Mouse (Mus musculus): ENCODE data around the gene Nomo1. TPM values are rescaled to one million over a fixed set of nuclear protein-coding genes. Genes with fewer than 3 reads are reported as not detected.
A peak's percentile ranks its signal among the peaks of the same experiment; 100 is the strongest.

Nomo1 gene
- polyA plus RNA-seq, 1 experiment from 2014 or later, result 42.2 TPM

DNA sequence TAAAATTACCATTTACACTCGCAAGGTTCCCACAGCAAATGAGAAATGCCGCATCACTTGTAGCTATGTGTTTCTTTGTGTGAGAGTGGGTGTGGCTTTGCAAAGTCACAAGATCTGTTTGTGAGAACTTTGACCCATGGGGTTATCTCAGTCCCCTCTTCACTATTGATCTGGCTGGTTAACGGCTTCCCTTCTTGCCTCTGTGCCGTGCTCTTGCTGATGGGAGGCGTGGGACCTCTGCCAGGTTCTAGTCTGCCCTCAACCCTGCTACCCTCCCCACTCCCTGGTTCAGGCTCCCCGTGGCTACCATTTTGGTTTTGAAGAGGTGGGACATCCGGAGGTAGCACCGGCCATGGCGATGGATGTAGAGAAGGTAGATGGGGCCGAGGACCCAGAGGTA is 4.8 kb upstream of the Nomo1 start:
- ATAC-seq (replicated peaks), result no peak
- H3K27me3 ChIP-seq, result 0 out of 2 replicates have a peak, but pooled peaks cover 2% of the 10 kb centered on the region
- WGBS, result 91% methylated on average over 10 of the region's 10 CpGs
- H3K27ac ChIP-seq (replicated peaks), result no peak overlapping the region
- H3K36me3 ChIP-seq, result no peaks in the 10 kb centered on the region
- H3K9me3 ChIP-seq, result no peaks in the 10 kb centered on the region
- no peak overlapping the region for H3K9ac ChIP-seq (replicated peaks)
- no peak overlapping the region for H3K4me3 ChIP-seq
- H3K4me2 ChIP-seq (replicated peaks), result no peak overlapping the region
- H3K4me1 ChIP-seq, result no peaks in the 10 kb centered on the region

- Histone ChIP-seq H3K4me3 (no peak overlapping the region), H3K4me1 (peaks cover 5% of the 10 kb centered on the region), H3K27ac (replicated peaks) (no peak overlapping the region), H3K36me3 (no peaks in the 10 kb centered on the region), H3K9ac (replicated peaks) (no peak overlapping the region), H3K4me2 (replicated peaks) (no peak overlapping the region), H3K9me3 (no peaks in the 10 kb centered on the region), H3K27me3 (no peaks in the 10 kb centered on the region)
- WGBS, result 70% methylated on average over 9 of the region's 9 CpGs
- no peak for ATAC-seq (replicated peaks)
Observed at GRCm38 (mm10) chr7:46029299-46030144, 4.0 kb upstream of the Nomo1 start.

- no peak within 1 kb of the TSS for H3K4me2 ChIP-seq (replicated peaks)
- no peak within 1 kb of the TSS for H3K9ac ChIP-seq (replicated peaks)
- H3K36me3 ChIP-seq, result no peaks in the 10 kb centered on the region
- 6% methylated on average over 11 of the region's 11 CpGs for WGBS
- H3K4me3 ChIP-seq, result no peak within 1 kb of the TSS
- H3K27ac ChIP-seq (replicated peaks), result no peak within 1 kb of the TSS
- peaks cover 11% of the 10 kb centered on the region for H3K4me1 ChIP-seq
- no peaks in the 10 kb centered on the region for H3K27me3 ChIP-seq
- no peak for ATAC-seq (replicated peaks)
- no peaks in the 10 kb centered on the region for H3K9me3 ChIP-seq
Observed at GRCm38 (mm10) chr7:46030145-46030488, 3.4 kb upstream of the Nomo1 start, which contains the start of gene Abcc6. Abcc6 (minus strand) TSS chr7:46030302.

GRCm38 (mm10) chr7:46031075-46031474 is 2.4 kb upstream of the Nomo1 start:
- Histone ChIP-seq H3K4me3 (no peak overlapping the region), H3K4me2 (replicated peaks) (no peak overlapping the region), H3K36me3 (no peaks in the 10 kb centered on the region), H3K27ac (replicated peaks) (no peak overlapping the region), H3K9me3 (no peaks in the 10 kb centered on the region), H3K9ac (replicated peaks) (no peak overlapping the region), H3K4me1 (peaks cover 15% of the 10 kb centered on the region), H3K27me3 (no peaks in the 10 kb centered on the region)
- no peak for ATAC-seq (replicated peaks)
- WGBS, result 84% methylated on average over 2 of the region's 2 CpGs

- H3K36me3 ChIP-seq, result peaks cover 8% of the 10 kb centered on the region; the same call in 1 of the 2 replicates
- H3K4me3 ChIP-seq, result peak overlapping the region; percentile 69
- H3K27me3 ChIP-seq, result no peaks in the 10 kb centered on the region
- ATAC-seq (replicated peaks), result peak; percentile 74
- peak overlapping the region; percentile 77 for H3K9ac ChIP-seq (replicated peaks)
- WGBS, result under 1% methylated on average over 27 of the region's 35 CpGs
- no peaks in the 10 kb centered on the region for H3K9me3 ChIP-seq
- H3K27ac ChIP-seq (replicated peaks), result no peak overlapping the region
- H3K4me2 ChIP-seq (replicated peaks), result peak overlapping the region; percentile 73
- H3K4me1 ChIP-seq, result peaks cover 15% of the 10 kb centered on the region
Observed at GRCm38 (mm10) chr7:46033870-46034337, 406 bp downstream of the Nomo1 start.

GRCm38 (mm10) chr7:46034991-46035390 is 1.5 kb downstream of the Nomo1 start:
- Histone ChIP-seq H3K9me3 (no peaks in the 10 kb centered on the region), H3K27me3 (no peaks in the 10 kb centered on the region), H3K27ac (replicated peaks) (no peak overlapping the region), H3K9ac (replicated peaks) (peak overlapping the region; percentile 6), H3K4me2 (replicated peaks) (peak overlapping the region; percentile 73), H3K4me1 (peaks cover 15% of the 10 kb centered on the region), H3K36me3 (peaks cover 8% of the 10 kb centered on the region; the same call in 1 of the 2 replicates), H3K4me3 (peak overlapping the region; percentile 69; the same call in 1 of the 2 replicates)
- 76% methylated on average over 2 of the region's 2 CpGs for WGBS
- no peak for ATAC-seq (replicated peaks)

GRCm38 (mm10) chr7:46035468-46035867 is 2.0 kb downstream of the Nomo1 start:
- Histone ChIP-seq H3K4me1 (peaks cover 15% of the 10 kb centered on the region), H3K4me3 (no peak overlapping the region), H3K9ac (replicated peaks) (no peak overlapping the region), H3K9me3 (no peaks in the 10 kb centered on the region), H3K27me3 (no peaks in the 10 kb centered on the region), H3K27ac (replicated peaks) (no peak overlapping the region), H3K4me2 (replicated peaks) (no peak overlapping the region), H3K36me3 (peaks cover 11% of the 10 kb centered on the region; the same call in 1 of the 2 replicates)
- 88% methylated on average over 2 of the region's 2 CpGs for WGBS
- no peak for ATAC-seq (replicated peaks)

DNA sequence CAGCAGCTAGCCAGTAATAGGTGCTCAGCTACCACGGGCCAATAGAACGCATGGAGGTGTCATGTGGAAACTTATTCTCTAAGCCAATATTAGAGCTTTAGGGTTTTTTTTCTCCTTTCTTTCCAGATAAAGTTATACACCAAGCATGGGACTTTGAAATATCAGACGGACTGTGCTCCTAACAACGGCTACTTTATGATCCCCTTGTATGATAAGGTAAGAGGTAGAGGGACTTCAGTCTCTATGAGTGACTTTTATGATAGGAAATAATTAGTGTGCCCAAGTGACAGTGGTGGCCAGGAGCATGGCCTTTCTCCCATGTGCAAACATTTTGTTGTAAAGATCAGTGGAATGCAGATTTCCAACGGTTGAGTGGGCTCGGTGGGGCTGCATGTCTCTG is 3.9 kb downstream of the Nomo1 start:
- Histone ChIP-seq H3K9me3 (no peaks in the 10 kb centered on the region), H3K4me2 (replicated peaks) (no peak overlapping the region), H3K9ac (replicated peaks) (no peak overlapping the region), H3K36me3 (peaks cover 31% of the 10 kb centered on the region; the same call in 1 of the 2 replicates), H3K27ac (replicated peaks) (no peak overlapping the region), H3K4me3 (no peak overlapping the region), H3K27me3 (no peaks in the 10 kb centered on the region), H3K4me1 (peaks cover 15% of the 10 kb centered on the region)
- WGBS, result 92% methylated on average over 6 of the region's 6 CpGs
- no peak for ATAC-seq (replicated peaks)

DNA sequence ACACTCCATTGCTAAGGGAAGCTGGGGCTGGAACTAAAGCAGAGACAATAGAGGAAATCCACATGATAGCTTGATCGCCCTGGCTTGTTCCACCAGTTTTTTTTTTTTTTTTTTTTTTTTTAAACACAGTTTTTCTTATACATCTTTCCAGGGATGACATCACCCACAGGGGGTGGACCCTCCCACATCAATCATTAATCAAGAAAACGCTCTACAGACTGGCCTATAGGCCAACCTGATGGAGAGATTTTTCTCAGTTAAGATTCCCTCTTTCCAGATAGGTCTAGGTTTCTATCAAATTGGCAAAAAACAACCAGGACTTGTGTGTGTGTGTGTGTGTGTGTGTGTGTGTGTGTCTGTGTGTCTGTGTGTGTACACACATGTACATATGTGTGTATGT is 6.4 kb downstream of the Nomo1 start:
- H3K9me3 ChIP-seq, result no peaks in the 10 kb centered on the region
- peaks cover 49% of the 10 kb centered on the region for H3K36me3 ChIP-seq
- H3K27ac ChIP-seq (replicated peaks), result no peak overlapping the region
- no peak overlapping the region for H3K9ac ChIP-seq (replicated peaks)
- no peak for ATAC-seq (replicated peaks)
- no peak overlapping the region for H3K4me2 ChIP-seq (replicated peaks)
- no peaks in the 10 kb centered on the region for H3K27me3 ChIP-seq
- H3K4me3 ChIP-seq, result no peak overlapping the region
- WGBS, result 76% methylated on average over 2 of the region's 2 CpGs
- H3K4me1 ChIP-seq, result peaks cover 6% of the 10 kb centered on the region

DNA sequence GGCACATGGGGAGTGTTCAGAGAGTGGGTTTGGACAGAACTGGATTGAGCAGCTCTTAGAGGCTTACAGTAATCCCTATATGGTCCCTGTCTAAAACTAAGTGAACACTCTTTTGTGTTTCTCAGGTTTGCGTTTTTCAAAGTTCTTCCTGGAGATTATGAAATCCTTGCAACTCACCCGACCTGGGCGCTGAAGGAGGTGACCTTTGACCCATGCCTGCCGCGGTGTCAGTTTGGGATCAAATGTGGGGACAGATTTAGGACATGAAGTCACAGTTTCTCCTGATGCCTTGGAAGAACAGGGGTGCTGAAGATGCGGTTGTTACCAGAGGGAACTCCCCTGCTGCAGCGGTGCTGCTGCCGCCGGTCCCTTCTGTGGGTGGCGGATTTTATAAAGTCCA is 10.6 kb downstream of the Nomo1 start:
- H3K36me3 ChIP-seq, result peaks cover 70% of the 10 kb centered on the region
- ATAC-seq (replicated peaks), result no peak
- H3K27me3 ChIP-seq, result no peaks in the 10 kb centered on the region
- WGBS, result 94% methylated on average over 10 of the region's 10 CpGs
- no peak overlapping the region for H3K9ac ChIP-seq (replicated peaks)
- H3K9me3 ChIP-seq, result no peaks in the 10 kb centered on the region
- H3K4me2 ChIP-seq (replicated peaks), result no peak overlapping the region
- H3K4me1 ChIP-seq, result no peaks in the 10 kb centered on the region
- no peak overlapping the region for H3K4me3 ChIP-seq
- H3K27ac ChIP-seq (replicated peaks), result no peak overlapping the region

- ATAC-seq (replicated peaks), result no peak
- Histone ChIP-seq H3K4me1 (no peaks in the 10 kb centered on the region), H3K4me2 (replicated peaks) (no peak overlapping the region), H3K4me3 (no peak overlapping the region), H3K27ac (replicated peaks) (no peak overlapping the region), H3K36me3 (peaks cover 68% of the 10 kb centered on the region), H3K9ac (replicated peaks) (no peak overlapping the region), H3K9me3 (no peaks in the 10 kb centered on the region), H3K27me3 (no peaks in the 10 kb centered on the region)
- WGBS, result 98% methylated on average over 11 of the region's 11 CpGs
Observed at GRCm38 (mm10) chr7:46045882-46046281, 12.4 kb downstream of the Nomo1 start.

- ATAC-seq (replicated peaks), result no peak
- H3K36me3 ChIP-seq, result peaks cover 58% of the 10 kb centered on the region
Observed at GRCm38 (mm10) chr7:46047873-46048562, 14.5 kb downstream of the Nomo1 start.

More at GRCm38 (mm10) chr7:46047873-46048562, 14.5 kb downstream of the Nomo1 start:
- Histone ChIP-seq H3K9me3 (no peaks in the 10 kb centered on the region), H3K4me1 (no peaks in the 10 kb centered on the region), H3K4me3 (no peak overlapping the region), H3K9ac (replicated peaks) (no peak overlapping the region), H3K27ac (replicated peaks) (no peak overlapping the region), H3K27me3 (no peaks in the 10 kb centered on the region), H3K4me2 (replicated peaks) (no peak overlapping the region)
- 91% methylated on average over 13 of the region's 13 CpGs for WGBS

Measured in forebrain, embryonic 15.5 days (tissue).